In the genomic region with DNA sequence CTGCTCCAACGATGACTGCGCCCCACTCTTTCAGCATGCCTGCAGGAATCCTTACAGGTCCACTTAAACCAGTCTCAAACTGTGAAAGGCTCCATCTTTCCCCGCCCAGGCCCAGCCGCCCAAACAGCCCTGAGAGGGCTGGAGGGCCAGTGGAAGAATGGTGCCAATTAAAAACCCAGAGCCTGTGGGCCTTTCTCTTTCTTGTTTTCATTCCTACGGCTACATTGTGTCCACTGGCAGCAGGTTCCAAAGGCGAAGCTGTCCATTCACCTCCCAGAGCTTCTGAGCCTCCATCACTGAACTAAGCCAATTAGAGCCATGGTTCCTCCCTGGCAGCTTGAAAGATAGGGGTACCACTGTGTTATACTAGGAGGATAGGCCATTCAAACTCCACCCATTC, we compare ENCODE assay signal across 12 mouse cellular contexts.
DNase-seq lines count a peak whose midpoint lies in the region; ATAC-seq and TF ChIP-seq lines count a peak whose summit lies in the region.
"Had no signal": no experiment of that assay in that cellular context is flagged by ENCODE, and none has a peak within 500 bp of the region (broad histone marks: within the 10 kb centered on the region; RNA-seq: fewer than 3 reads in every experiment).

No protein-coding gene starts in this region.

- TF ChIP-seq CTCF in lung, adult 2 months (IDR thresholded peaks at IDR 0.05; ENCODE audit: insufficient read depth, low read length): no peak

- ATAC-seq in lung, embryonic 15.5 days (ENCODE audit: borderline replicate concordance, extremely low read depth, low FRiP score, low TSS enrichment): no peak
- ATAC-seq in embryonic facial prominence, embryonic 15.5 days (ENCODE audit: insufficient number of reproducible peaks, low FRiP score, low TSS enrichment, low read depth): no peak
- ATAC-seq in hindbrain, embryonic 11.5 days (ENCODE audit: low FRiP score): no peak
- no peak for ATAC-seq in neural tube, embryonic 15.5 days (ENCODE audit: low FRiP score)

- H3K4me1 ChIP-seq in lung, embryonic 15.5 days: peaks cover 32% of the 10 kb centered on the region
- H3K4me1 ChIP-seq in lung, adult 2 months (ENCODE audit: control insufficient read depth, insufficient read depth, low read length): peaks cover 20% of the 10 kb centered on the region
- H3K4me1 ChIP-seq in embryonic facial prominence, embryonic 15.5 days: peaks cover 45% of the 10 kb centered on the region
- H3K4me1 ChIP-seq in hindbrain, embryonic 11.5 days (replicated peaks; ENCODE audit: control insufficient read depth, insufficient read depth, low read length): peaks cover 22% of the 10 kb centered on the region
- H3K4me1 ChIP-seq in neural tube, embryonic 15.5 days: peaks cover 62% of the 10 kb centered on the region

- no peak overlapping the region for H3K9ac ChIP-seq in lung, embryonic 15.5 days
- H3K9ac ChIP-seq in embryonic facial prominence, embryonic 15.5 days: no peak overlapping the region
- no peak overlapping the region for H3K9ac ChIP-seq in hindbrain, embryonic 11.5 days (ENCODE audit: low read depth, low read length)
- no peak overlapping the region for H3K9ac ChIP-seq in neural tube, embryonic 15.5 days (replicated peaks)
- H3K9ac ChIP-seq: liver, embryonic 15.5 days; stomach, embryonic 15.5 days had no signal

- TF ChIP-seq POLR2A in lung, adult 2 months (IDR thresholded peaks at IDR 0.05; ENCODE audit: borderline replicate concordance, extremely low read depth, low read depth, low read length): no peak

- no peaks in the 10 kb centered on the region; the same call in 1 of the 2 replicates for H3K36me3 ChIP-seq in lung, embryonic 15.5 days
- H3K36me3 ChIP-seq in embryonic facial prominence, embryonic 15.5 days: peaks cover 5% of the 10 kb centered on the region; the same call in 1 of the 2 replicates
- no peaks in the 10 kb centered on the region for H3K36me3 ChIP-seq in hindbrain, embryonic 11.5 days (ENCODE audit: control insufficient read depth, insufficient read depth, low read length)
- no peaks in the 10 kb centered on the region for H3K36me3 ChIP-seq in neural tube, embryonic 15.5 days
- H3K36me3 ChIP-seq: stomach, embryonic 15.5 days had no signal

- no peak overlapping the region for H3K4me3 ChIP-seq in lung, embryonic 15.5 days
- no peak overlapping the region for H3K4me3 ChIP-seq in lung, adult 2 months (replicated peaks; ENCODE audit: extremely low read depth, low read depth, low read length)
- H3K4me3 ChIP-seq in embryonic facial prominence, embryonic 15.5 days (replicated peaks): no peak overlapping the region
- no peak overlapping the region for H3K4me3 ChIP-seq in hindbrain, embryonic 11.5 days (ENCODE audit: low read depth, low read length)
- H3K4me3 ChIP-seq in neural tube, embryonic 15.5 days (replicated peaks): no peak overlapping the region
- H3K4me3 ChIP-seq: liver, embryonic 15.5 days; myocyte; stomach, embryonic 15.5 days had no signal

- peak overlapping the region; percentile 65 for H3K27ac ChIP-seq in lung, embryonic 15.5 days
- 0 out of 2 replicates have a peak overlapping the region, but pooled peaks have one; percentile 8 for H3K27ac ChIP-seq in embryonic facial prominence, embryonic 15.5 days (replicated peaks)
- 0 out of 2 replicates have a peak overlapping the region, but pooled peaks have one; percentile 12 for H3K27ac ChIP-seq in hindbrain, embryonic 11.5 days (ENCODE audit: low read depth, low read length)
- peak overlapping the region; percentile 56; the same call in 1 of the 2 replicates for H3K27ac ChIP-seq in neural tube, embryonic 15.5 days (replicated peaks)
- H3K27ac ChIP-seq: liver, embryonic 15.5 days; stomach, embryonic 15.5 days had no signal

- H3K4me2 ChIP-seq in lung, embryonic 15.5 days: no peak overlapping the region
- H3K4me2 ChIP-seq in embryonic facial prominence, embryonic 15.5 days (replicated peaks): no peak overlapping the region
- no peak overlapping the region for H3K4me2 ChIP-seq in hindbrain, embryonic 11.5 days (replicated peaks; ENCODE audit: low read depth, low read length)
- no peak overlapping the region for H3K4me2 ChIP-seq in neural tube, embryonic 15.5 days
- H3K4me2 ChIP-seq: heart, embryonic 11.5 days; liver, embryonic 15.5 days; stomach, embryonic 15.5 days had no signal

- no peak for DNase-seq in lung, adult 2 months
- DNase-seq in hindbrain, embryonic 11.5 days (ENCODE audit: low spot score): no peak
- no peak for DNase-seq in spleen, postnatal 4 days (ENCODE audit: low spot score in 2 of 2)
- no peak for DNase-seq in adrenal gland, adult 2 months
- DNase-seq: layer of hippocampus, postnatal 36 days had no signal

- H3K27me3 ChIP-seq in lung, embryonic 15.5 days: no peaks in the 10 kb centered on the region
- H3K27me3 ChIP-seq in embryonic facial prominence, embryonic 15.5 days: no peaks in the 10 kb centered on the region
- no peaks in the 10 kb centered on the region for H3K27me3 ChIP-seq in hindbrain, embryonic 11.5 days (ENCODE audit: control insufficient read depth, insufficient read depth, low read length)
- H3K27me3 ChIP-seq in neural tube, embryonic 15.5 days (replicated peaks): no peaks in the 10 kb centered on the region
- H3K27me3 ChIP-seq: liver, embryonic 15.5 days; stomach, embryonic 15.5 days had no signal

- 69% methylated on average over 6 of the region's 6 CpGs for WGBS in lung, embryonic 15.5 days
- 73% methylated on average over 6 of the region's 6 CpGs for WGBS in lung, adult 2 months
- 68% methylated on average over 6 of the region's 6 CpGs for WGBS in embryonic facial prominence, embryonic 15.5 days
- 42% methylated on average over 6 of the region's 6 CpGs for WGBS in hindbrain, embryonic 11.5 days
- 25% methylated on average over 6 of the region's 6 CpGs for WGBS in neural tube, embryonic 15.5 days

- H3K9me3 ChIP-seq in lung, embryonic 15.5 days: no peaks in the 10 kb centered on the region
- H3K9me3 ChIP-seq in embryonic facial prominence, embryonic 15.5 days (replicated peaks): no peaks in the 10 kb centered on the region
- no peaks in the 10 kb centered on the region for H3K9me3 ChIP-seq in hindbrain, embryonic 11.5 days (ENCODE audit: control insufficient read depth, low read length)
- H3K9me3 ChIP-seq in neural tube, embryonic 15.5 days (replicated peaks): no peaks in the 10 kb centered on the region
- H3K9me3 ChIP-seq: liver, embryonic 15.5 days; stomach, embryonic 15.5 days had no signal

Comparison
In these comparisons a context has a peak if more than half of its experiments do, and no peak if none do; other contexts are left out.
1. H3K27ac ChIP-seq: peak in every context shown above with its lines; median percentile 65 in lung, embryonic 15.5 days; 56 in neural tube, embryonic 15.5 days; 12 in hindbrain, embryonic 11.5 days; 8 in embryonic facial prominence, embryonic 15.5 days.